Mouse (Mus musculus) cerebellum, postnatal 25 days (tissue): ENCODE measurements at regions not wholly inside any gene's neighbourhood (a gene's known extent, or its start where the extent isn't known, plus 50 kb on each side); places are given as distances from the start of the nearest gene placed in this dataset.
"Not testable (repeated sequence)": the region's sequence is repeated elsewhere in the genome, so short reads cannot be mapped to it uniquely, and the experiment has no call there.

Source experiments
- DNase-seq, 2 experiments: peaks; one replicate each; pipeline ENCODE4 v3.0.0; 2021; ENCODE audit warnings: mixed read lengths in 2 of 2

- not testable (repeated sequence) for DNase-seq
Observed at GRCm38 (mm10) chr1:23316288-23316687, 81.3 kb downstream of the Ogfrl1 start.

- not testable (repeated sequence) for DNase-seq
Observed at GRCm38 (mm10) chr1:23314863-23315262, 82.7 kb downstream of the Ogfrl1 start.

- no peak for DNase-seq
Observed at GRCm38 (mm10) chr1:23292718-23293117, 104.9 kb downstream of the Ogfrl1 start.

GRCm38 (mm10) chr1:23286741-23287140, 110.8 kb downstream of the Ogfrl1 start:
- peak; percentile 33 to 65 for DNase-seq

GRCm38 (mm10) chr1:23282870-23283219, 114.7 kb downstream of the Ogfrl1 start:
- no peak for DNase-seq

GRCm38 (mm10) chr1:23282215-23282869, 115.2 kb downstream of the Ogfrl1 start:
- no peak for DNase-seq

- DNase-seq: no peak
Observed at GRCm38 (mm10) chr1:23279827-23280226, 117.7 kb downstream of the Ogfrl1 start.

- no peak for DNase-seq
Observed at GRCm38 (mm10) chr1:23272077-23272476, 125.5 kb downstream of the Ogfrl1 start.

GRCm38 (mm10) chr1:23270910-23271822, 126.4 kb downstream of the Ogfrl1 start:
- DNase-seq: no peak

- DNase-seq: no peak
Observed at GRCm38 (mm10) chr1:23268062-23268461, 129.5 kb downstream of the Ogfrl1 start.

GRCm38 (mm10) chr1:23265556-23266232, 131.9 kb downstream of the Ogfrl1 start:
- DNase-seq: no peak

- DNase-seq: no peak
Observed at GRCm38 (mm10) chr1:23264251-23264650, 133.3 kb downstream of the Ogfrl1 start.

GRCm38 (mm10) chr1:23263798-23264197, 133.8 kb downstream of the Ogfrl1 start:
- no peak for DNase-seq

GRCm38 (mm10) chr1:23261652-23262051, 135.9 kb downstream of the Ogfrl1 start:
- no peak for DNase-seq

- DNase-seq: peak; percentile 22
Observed at GRCm38 (mm10) chr1:23257306-23257895, 140.2 kb downstream of the Ogfrl1 start.

- peak; percentile 82 to 84 for DNase-seq
Observed at GRCm38 (mm10) chr1:23256630-23257001, 141.0 kb downstream of the Ogfrl1 start.

GRCm38 (mm10) chr1:23255925-23256629, 141.5 kb downstream of the Ogfrl1 start:
- DNase-seq: peak; percentile 98 to 99

GRCm38 (mm10) chr1:23254235-23254634, 143.3 kb downstream of the Ogfrl1 start:
- DNase-seq: no peak

- DNase-seq: no peak
Observed at GRCm38 (mm10) chr1:23231522-23231921, 129.5 kb upstream of the 4933415F23Rik start.

- no peak for DNase-seq
Observed at GRCm38 (mm10) chr1:23228478-23228877, 126.4 kb upstream of the 4933415F23Rik start.

GRCm38 (mm10) chr1:23214462-23215158, 112.6 kb upstream of the 4933415F23Rik start:
- peak in 1 of 2 experiments; percentile 5 for DNase-seq

GRCm38 (mm10) chr1:23207843-23208242, 105.8 kb upstream of the 4933415F23Rik start:
- no peak for DNase-seq
